Mouse (Mus musculus): ENCODE data around the gene Tanc1. TPM values are rescaled to one million over a fixed set of nuclear protein-coding genes. Genes with fewer than 3 reads are reported as not detected.

The Tanc1 gene
- total RNA-seq, 2 experiments from 2014 or later: 26.3 to 32.3 TPM

DNA sequence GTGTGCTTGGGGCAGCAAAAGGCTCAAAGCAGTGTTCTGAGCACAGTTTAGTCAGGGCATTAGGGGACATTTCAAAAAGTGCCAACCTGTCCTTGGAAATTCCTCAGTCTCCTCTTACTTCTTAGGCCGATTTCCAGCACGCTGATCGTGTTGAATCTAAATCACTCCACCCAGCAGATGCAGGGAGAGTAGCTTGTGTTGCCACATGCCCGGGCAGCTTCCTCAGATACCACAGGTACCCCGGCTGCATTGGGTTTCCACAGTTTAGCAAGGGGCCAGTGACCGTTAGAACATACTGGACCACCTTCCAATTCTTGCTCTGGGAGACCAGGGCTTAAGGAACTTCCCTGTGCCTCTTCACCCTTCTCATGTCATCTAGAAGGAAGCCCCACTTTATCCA is 164.0 kb downstream of the Tanc1 start:
- Histone ChIP-seq H3K27ac (no peak overlapping the region), H3K4me3 (no peak overlapping the region)
- intact Hi-C loops (cut with DNase I): no loop called here
- DNase-seq (ENCODE audit: extremely low spot score in 1 of 2, low spot score in 2 of 2): no peak
- TF ChIP-seq CTCF (IDR thresholded peaks at IDR 0.05): no peak

DNA sequence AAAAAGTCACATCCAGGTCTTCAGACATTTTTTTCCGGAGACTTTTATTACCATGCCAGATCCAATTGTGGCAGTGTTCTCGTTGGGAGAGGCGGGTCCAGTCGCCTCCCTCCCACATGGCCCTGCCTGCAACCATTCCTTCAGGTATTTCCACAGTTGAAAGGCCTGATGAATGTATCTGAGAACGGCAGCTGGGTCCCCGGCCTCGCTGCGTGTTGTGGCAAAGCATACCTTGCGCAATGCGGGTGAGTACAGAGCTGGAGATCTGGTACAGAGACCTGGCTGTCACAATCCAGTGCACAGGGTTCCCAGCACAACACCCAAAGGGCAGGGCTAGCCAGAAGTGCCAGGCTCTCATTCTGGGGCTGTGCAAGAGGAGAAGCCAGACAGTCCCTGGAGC is 167.5 kb downstream of the Tanc1 start:
- TF ChIP-seq CTCF (IDR thresholded peaks at IDR 0.05): no peak
- DNase-seq (ENCODE audit: extremely low spot score in 1 of 2, low spot score in 2 of 2): no peak
- intact Hi-C loops (cut with DNase I): no loop called here

DNA sequence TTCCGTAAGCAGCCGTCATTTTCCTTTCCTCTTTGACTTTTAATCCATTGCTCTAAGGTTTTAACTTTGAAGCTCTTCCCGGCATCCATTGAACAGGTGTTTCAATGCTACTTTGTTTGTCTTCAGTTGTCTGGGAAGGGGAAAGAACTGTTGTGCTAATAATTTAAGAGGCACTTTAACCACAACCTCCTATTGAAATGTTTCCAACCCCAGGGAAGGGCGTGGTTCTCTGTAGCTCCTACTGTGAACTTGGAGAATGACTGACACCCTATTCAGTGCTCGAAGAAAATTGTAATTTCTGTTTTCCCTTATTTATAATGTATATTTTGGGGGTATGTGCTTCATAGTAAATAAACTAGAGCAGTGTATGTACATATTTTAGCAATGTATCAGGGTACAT is 168.4 kb downstream of the Tanc1 start:
- Histone ChIP-seq H3K4me3 (no peak overlapping the region), H3K27ac (no peak overlapping the region)
- no peak for DNase-seq (ENCODE audit: extremely low spot score in 1 of 2, low spot score in 2 of 2)
- TF ChIP-seq CTCF (IDR thresholded peaks at IDR 0.05): no peak
- intact Hi-C loops (cut with DNase I): no loop called here

More for the DNA sequence above, 167.5 kb downstream of the Tanc1 start:
- no peak overlapping the region for H3K27ac ChIP-seq
- no peak overlapping the region for H3K4me3 ChIP-seq

DNA sequence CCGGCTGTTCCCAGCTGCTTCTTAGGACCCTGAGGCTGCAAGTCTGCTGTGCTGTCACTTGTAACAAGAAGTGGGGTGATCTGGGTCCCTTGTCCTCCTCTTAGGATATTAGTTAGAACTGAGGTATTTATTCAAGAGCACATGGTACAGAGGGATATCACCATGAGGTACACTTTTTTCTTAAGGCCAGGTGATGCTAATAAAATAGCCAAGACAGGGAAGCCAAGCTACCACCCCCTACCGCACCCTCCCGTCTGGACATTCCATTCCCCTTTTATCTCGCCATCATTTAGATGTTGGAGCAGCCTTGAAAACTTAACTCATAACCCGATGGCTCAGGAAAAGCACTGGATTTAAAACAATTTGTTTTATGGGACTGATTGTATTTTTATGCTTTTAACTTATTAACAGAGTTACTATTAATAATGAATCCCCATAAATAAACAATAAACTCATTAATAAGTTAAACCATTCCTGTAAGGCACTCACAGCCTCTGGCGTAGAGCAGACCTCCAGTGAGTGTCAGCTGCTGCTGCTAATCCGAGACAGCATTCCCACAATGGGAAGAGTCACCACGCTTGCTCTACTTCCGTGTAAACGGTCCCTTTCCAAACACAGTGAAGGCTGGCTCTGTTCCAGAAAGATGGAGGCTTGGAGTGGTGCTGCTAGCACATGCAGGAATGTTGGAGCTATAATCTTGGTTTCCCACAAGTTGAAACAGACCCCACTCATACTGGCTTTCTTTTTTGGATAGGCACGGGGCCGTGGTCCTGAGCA is 171.4 kb downstream of the Tanc1 start:
- intact Hi-C loops (cut with DNase I): no loop called here
- DNase-seq (ENCODE audit: extremely low spot score in 1 of 2, low spot score in 2 of 2): no peak
- TF ChIP-seq CTCF (IDR thresholded peaks at IDR 0.05): no peak
- no peak overlapping the region for H3K27ac ChIP-seq
- no peak overlapping the region for H3K4me3 ChIP-seq

DNA sequence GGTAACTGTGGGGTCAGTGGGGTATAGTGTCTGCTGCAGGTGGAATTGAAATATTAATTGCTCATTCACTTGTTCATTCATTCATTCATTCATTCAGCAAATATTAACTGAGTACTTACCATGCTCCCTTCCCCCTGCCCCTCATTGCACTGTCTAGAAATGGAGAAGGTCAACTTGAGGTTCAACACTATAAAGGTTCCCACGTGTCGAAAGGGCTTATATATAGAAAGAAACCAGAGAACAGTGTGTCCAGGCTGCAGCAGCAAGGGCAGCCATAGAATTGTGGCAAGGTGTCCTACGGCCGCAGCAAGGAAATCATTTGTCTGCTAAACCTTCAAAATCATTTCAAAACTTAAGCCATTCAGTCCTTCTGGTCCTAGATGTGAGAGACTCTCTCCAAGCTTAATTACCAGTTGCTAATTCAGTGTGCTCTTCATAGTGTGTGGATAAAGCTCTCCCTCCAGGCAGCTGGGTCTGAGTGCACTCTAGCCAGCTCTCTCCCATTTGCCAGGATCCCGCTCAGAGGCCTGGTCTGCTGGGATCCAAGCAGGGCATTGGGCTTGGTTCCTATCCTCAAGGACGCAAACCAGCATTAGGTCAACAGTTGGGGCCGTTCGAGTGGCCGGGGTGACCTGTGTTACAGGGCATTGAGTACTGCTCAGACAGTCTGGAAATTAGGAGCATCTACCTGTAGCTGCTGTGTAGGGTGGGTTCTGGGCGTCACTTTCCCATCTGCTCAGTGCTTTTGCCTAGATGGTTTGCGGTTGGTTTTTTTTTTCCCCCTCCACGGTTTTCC is 172.2 kb downstream of the Tanc1 start:
- Histone ChIP-seq H3K4me3 (no peak overlapping the region), H3K27ac (no peak overlapping the region)
- TF ChIP-seq CTCF (IDR thresholded peaks at IDR 0.05): no peak
- intact Hi-C loops (cut with DNase I): no loop called here
- DNase-seq (ENCODE audit: extremely low spot score in 1 of 2, low spot score in 2 of 2): no peak

DNA sequence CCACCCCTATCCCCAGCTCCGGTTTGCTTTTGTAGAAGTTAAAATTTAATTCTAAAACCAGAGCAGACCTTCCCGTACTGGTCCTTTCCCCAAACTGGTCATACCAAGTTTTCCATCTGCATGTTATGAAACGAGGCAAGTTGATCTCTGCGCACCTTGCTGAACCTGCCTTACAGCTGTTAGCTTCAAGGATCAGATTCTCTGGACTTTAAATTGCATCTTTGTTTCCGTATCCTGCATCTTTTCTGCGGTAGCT is 172.7 kb downstream of the Tanc1 start:
- Histone ChIP-seq H3K27ac (no peak overlapping the region), H3K4me3 (no peak overlapping the region)
- TF ChIP-seq CTCF (IDR thresholded peaks at IDR 0.05): no peak
- intact Hi-C loops (cut with DNase I): no loop called here
- DNase-seq (ENCODE audit: extremely low spot score in 1 of 2, low spot score in 2 of 2): no peak

DNA sequence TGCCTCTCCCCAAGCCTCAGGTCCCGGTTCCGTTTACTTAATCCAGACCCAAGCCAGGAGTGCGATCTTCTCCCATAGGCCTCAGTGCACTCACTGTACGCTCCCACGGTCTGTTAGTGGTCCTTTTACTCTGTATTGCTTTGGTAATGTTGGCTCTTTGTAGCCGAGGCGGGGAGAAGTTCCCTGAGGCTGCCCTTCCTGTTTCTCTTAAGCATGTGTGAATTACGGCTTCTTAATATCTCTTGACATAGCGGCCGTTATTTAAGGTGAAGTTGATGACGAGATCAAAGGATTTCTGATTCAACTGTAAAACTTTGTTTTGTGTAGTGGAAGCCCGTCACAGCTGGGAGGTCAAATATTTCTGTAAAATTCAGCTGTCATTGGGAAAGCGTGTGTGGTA is 173.8 kb downstream of the Tanc1 start:
- no peak overlapping the region for H3K4me3 ChIP-seq
- no peak for DNase-seq (ENCODE audit: extremely low spot score in 1 of 2, low spot score in 2 of 2)
- no peak for TF ChIP-seq CTCF (IDR thresholded peaks at IDR 0.05)
- no peak overlapping the region for H3K27ac ChIP-seq
- intact Hi-C loops (cut with DNase I): no loop called here

DNA sequence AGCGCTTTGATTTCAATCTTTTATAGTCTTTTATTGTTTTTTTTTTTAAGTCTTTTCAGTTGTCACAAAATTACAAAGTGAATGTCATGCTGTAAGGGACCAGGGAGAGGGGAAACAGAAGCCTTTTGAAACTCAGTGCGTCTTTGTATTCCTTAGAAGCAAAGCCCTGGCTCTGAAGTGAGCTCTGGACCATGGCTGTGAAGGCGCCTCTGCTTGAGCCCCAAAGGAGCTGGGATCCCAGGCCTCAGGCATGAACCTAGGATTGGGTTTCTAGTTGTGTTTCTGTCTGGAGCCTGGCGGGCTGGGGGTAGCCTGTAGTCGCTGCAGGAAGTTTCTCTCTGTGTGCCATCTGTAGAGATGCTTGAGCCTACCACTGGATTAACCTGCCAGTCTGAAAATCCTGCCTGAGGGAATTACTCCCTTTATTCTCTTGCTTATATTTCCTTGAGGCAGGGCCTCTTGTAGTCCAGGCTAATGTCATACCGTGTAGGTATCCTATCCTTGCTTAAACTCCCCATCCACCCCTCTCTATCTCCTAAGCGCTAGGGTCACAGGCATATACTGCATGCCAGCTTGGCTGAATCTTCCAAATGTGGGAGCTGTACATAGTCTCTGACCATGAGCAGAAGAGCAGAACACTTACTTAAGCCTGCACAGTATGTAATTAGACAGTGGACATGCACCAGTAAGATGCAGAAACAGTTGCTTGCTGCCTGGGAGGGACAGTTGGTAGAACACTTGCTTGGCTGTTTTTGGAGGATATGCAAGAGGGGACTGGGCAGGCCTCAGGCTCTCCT is 177.1 kb downstream of the Tanc1 start:
- TF ChIP-seq CTCF (IDR thresholded peaks at IDR 0.05): no peak
- intact Hi-C loops (cut with DNase I): no loop called here
- H3K27ac ChIP-seq: no peak overlapping the region
- H3K4me3 ChIP-seq: no peak overlapping the region
- DNase-seq (ENCODE audit: extremely low spot score in 1 of 2, low spot score in 2 of 2): no peak

DNA sequence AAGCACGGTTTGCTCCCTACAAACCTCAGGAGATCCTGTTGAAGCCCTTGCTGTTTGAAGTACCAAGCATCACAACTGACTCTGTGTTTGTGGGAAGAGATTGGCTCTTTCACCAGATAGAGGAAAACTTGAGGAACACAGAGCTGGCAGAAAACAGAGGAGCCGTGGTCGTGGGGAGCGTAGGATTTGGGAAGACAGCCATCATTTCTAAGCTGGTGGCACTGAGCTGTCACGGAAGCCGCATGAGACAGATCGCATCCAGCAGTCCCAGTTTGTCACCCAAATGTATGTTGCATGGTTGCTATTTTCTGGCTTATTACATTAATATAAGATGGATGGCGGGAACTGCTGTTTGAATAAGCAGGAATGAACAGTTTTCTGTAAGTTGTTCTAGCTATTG is 179.8 kb downstream of the Tanc1 start:
- no peak for TF ChIP-seq CTCF (IDR thresholded peaks at IDR 0.05)
- intact Hi-C loops (cut with DNase I): no loop called here
- DNase-seq (ENCODE audit: extremely low spot score in 1 of 2, low spot score in 2 of 2): no peak
- Histone ChIP-seq H3K27ac (no peak overlapping the region), H3K4me3 (no peak overlapping the region)

DNA sequence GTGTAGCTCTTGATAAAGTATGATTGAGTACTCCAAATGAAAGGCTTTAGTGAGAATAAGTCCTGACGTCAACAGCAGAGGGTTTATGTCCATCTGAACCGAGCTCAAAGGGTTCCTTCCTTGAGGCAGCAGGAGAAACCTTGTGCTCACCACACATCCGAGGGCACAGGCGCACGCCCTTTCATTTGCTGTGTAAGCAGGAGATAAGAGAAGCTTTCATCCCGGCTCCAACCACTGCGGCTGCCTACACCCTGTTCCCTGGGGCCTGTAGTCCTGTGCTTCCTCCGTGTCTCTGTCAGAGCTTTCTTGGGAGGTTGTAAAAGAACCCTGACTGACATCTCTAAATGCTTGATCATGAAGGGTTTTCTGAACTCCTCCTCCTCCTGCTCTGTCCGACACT is 181.5 kb downstream of the Tanc1 start:
- Histone ChIP-seq H3K4me3 (no peak overlapping the region), H3K27ac (no peak overlapping the region)
- no peak for DNase-seq (ENCODE audit: extremely low spot score in 1 of 2, low spot score in 2 of 2)
- intact Hi-C loops (cut with DNase I): no loop called here
- TF ChIP-seq CTCF (IDR thresholded peaks at IDR 0.05): no peak

DNA sequence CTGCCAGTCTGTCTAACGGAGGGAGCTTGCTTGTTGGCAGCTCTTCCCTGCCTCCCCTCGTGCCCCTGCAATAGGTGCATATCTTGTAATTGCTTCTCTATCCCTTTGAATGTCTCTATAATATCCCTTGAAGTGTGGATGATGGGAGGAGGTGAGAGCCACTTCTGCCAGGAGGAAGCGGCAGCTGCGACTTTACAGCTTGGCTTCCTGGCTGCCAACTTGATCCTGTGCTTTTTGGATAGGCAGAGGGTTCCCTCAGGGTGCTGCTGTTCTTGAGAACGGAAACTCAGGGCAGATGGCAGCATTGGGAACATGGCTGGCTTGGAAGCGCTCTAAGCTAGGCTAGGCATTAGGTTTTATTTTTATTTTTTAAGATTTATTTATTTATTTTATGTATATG is 183.0 kb downstream of the Tanc1 start:
- Histone ChIP-seq H3K27ac (no peak overlapping the region), H3K4me3 (no peak overlapping the region)
- TF ChIP-seq CTCF (IDR thresholded peaks at IDR 0.05): no peak
- no peak for DNase-seq (ENCODE audit: extremely low spot score in 1 of 2, low spot score in 2 of 2)
- intact Hi-C loops (cut with DNase I): no loop called here

DNA sequence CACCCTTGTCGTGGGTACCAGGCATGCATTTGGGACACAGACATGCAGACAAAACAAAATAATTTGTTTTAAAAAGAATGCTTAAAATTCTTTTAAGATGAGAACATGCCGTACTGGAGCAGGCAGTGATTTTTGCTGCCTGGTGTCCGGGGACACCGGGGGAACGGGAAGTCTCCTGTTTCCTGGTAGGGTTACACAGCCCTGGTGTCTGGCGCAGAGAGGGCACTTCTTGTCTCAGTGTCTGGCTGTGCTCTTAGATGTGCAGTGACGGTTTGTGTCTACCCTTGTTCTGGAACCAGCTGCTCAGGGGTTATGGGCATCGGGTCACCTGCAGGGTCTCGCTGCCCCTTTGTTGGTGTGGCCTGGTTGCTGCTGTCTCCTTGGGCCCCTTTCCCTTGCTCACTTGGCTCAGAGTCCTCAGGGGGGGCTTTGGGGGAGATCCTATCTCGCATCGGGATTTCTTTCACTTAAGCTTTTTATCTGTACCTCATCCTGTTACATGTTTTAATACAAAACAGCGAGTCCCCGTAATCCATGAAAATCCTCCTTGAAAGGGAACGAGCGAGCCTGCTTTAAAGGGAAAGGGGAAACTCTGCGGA is 187.2 kb downstream of the Tanc1 start:
- no peak for DNase-seq (ENCODE audit: extremely low spot score in 1 of 2, low spot score in 2 of 2)
- TF ChIP-seq CTCF (IDR thresholded peaks at IDR 0.05): no peak
- H3K4me3 ChIP-seq: no peak overlapping the region
- H3K27ac ChIP-seq: no peak overlapping the region
- intact Hi-C loops (cut with DNase I): no loop called here
